Mouse (Mus musculus): ENCODE measurements around the gene Gatad2a. TPM values are rescaled to one million over a fixed set of nuclear protein-coding genes. Genes with fewer than 3 reads are reported as not detected.
"Not testable (repeated sequence)": the region's sequence is repeated elsewhere in the genome, so short reads cannot be mapped to it uniquely, and the experiment has no call there.

The Gatad2a gene
- total and polyA plus RNA-seq, 2 experiments, result 11.2 to 35.0 TPM

- Histone ChIP-seq H3K27me3 (ENCODE audit: control insufficient read depth, insufficient read depth, low read length) (no peaks in the 10 kb centered on the region), H3K36me3 (ENCODE audit: control insufficient read depth, insufficient read depth, low read length) (no peaks in the 10 kb centered on the region), H3K27ac (replicated peaks; ENCODE audit: insufficient read depth, low read depth, low read length) (no peak overlapping the region), H3K9ac (ENCODE audit: low read depth, low read length) (no peak overlapping the region), H3K4me1 (ENCODE audit: control insufficient read depth, insufficient read depth, low read length) (peaks cover 33% of the 10 kb centered on the region), H3K4me3 (ENCODE audit: insufficient read depth, low read depth, low read length) (no peak overlapping the region), H3K79me2 (ENCODE audit: control insufficient read depth, insufficient read depth, low read length) (peaks cover 50% of the 10 kb centered on the region)
- 77% methylated on average over 2 of the region's 2 CpGs for WGBS
- no peak for TF ChIP-seq POLR2A (IDR thresholded peaks at IDR 0.05; ENCODE audit: extremely low read depth, insufficient read depth, low read length)
- no peak for TF ChIP-seq CTCF (IDR thresholded peaks at IDR 0.05; ENCODE audit: low read depth, low read length)
- no peak for DNase-seq (ENCODE audit: extremely low read depth, low read depth, low spot score)
These were observed 39.5 kb downstream of the Gatad2a start for GRCm38 (mm10) chr8:69956651-69957050.

- no peaks in the 10 kb centered on the region for H3K27me3 ChIP-seq (ENCODE audit: control insufficient read depth, insufficient read depth, low read length)
- 15% methylated on average over 1 of the region's 1 CpGs for WGBS
- no peak overlapping the region for H3K4me3 ChIP-seq (ENCODE audit: insufficient read depth, low read depth, low read length)
- peaks cover 45% of the 10 kb centered on the region for H3K4me1 ChIP-seq (ENCODE audit: control insufficient read depth, insufficient read depth, low read length)
- no peak overlapping the region for H3K27ac ChIP-seq (replicated peaks; ENCODE audit: insufficient read depth, low read depth, low read length)
- H3K79me2 ChIP-seq (ENCODE audit: control insufficient read depth, insufficient read depth, low read length), result peaks cover 43% of the 10 kb centered on the region
- TF ChIP-seq POLR2A (IDR thresholded peaks at IDR 0.05; ENCODE audit: extremely low read depth, insufficient read depth, low read length) (no peak), CTCF (IDR thresholded peaks at IDR 0.05; ENCODE audit: low read depth, low read length) (no peak)
- H3K9ac ChIP-seq (ENCODE audit: low read depth, low read length), result no peak overlapping the region
- DNase-seq (ENCODE audit: extremely low read depth, low read depth, low spot score), result peak; percentile 67
- peaks cover under 1% of the 10 kb centered on the region; the same call in 1 of the 2 replicates for H3K36me3 ChIP-seq (ENCODE audit: control insufficient read depth, insufficient read depth, low read length)
These were observed 41.5 kb downstream of the Gatad2a start for GRCm38 (mm10) chr8:69954642-69955041.

- H3K27ac ChIP-seq (replicated peaks; ENCODE audit: insufficient read depth, low read depth, low read length), result no peak overlapping the region
- TF ChIP-seq CTCF (IDR thresholded peaks at IDR 0.05; ENCODE audit: low read depth, low read length) (no peak), POLR2A (IDR thresholded peaks at IDR 0.05; ENCODE audit: extremely low read depth, insufficient read depth, low read length) (no peak)
- no peak overlapping the region for H3K4me3 ChIP-seq (ENCODE audit: insufficient read depth, low read depth, low read length)
- H3K79me2 ChIP-seq (ENCODE audit: control insufficient read depth, insufficient read depth, low read length), result peaks cover 43% of the 10 kb centered on the region
- no peaks in the 10 kb centered on the region for H3K27me3 ChIP-seq (ENCODE audit: control insufficient read depth, insufficient read depth, low read length)
- peaks cover 3% of the 10 kb centered on the region for H3K36me3 ChIP-seq (ENCODE audit: control insufficient read depth, insufficient read depth, low read length)
- H3K4me1 ChIP-seq (ENCODE audit: control insufficient read depth, insufficient read depth, low read length), result peaks cover 43% of the 10 kb centered on the region
- DNase-seq (ENCODE audit: extremely low read depth, low read depth, low spot score), result peak; percentile 42
- no peak overlapping the region for H3K9ac ChIP-seq (ENCODE audit: low read depth, low read length)
- WGBS, result 42% methylated on average over 4 of the region's 4 CpGs
These were observed 42.0 kb downstream of the Gatad2a start for GRCm38 (mm10) chr8:69954213-69954612.

- Histone ChIP-seq H3K27ac (replicated peaks; ENCODE audit: insufficient read depth, low read depth, low read length) (peak overlapping the region; percentile 98), H3K79me2 (ENCODE audit: control insufficient read depth, insufficient read depth, low read length) (peaks cover 30% of the 10 kb centered on the region), H3K4me3 (ENCODE audit: insufficient read depth, low read depth, low read length) (no peak overlapping the region), H3K4me1 (ENCODE audit: control insufficient read depth, insufficient read depth, low read length) (peaks cover 26% of the 10 kb centered on the region), H3K36me3 (ENCODE audit: control insufficient read depth, insufficient read depth, low read length) (peaks cover 5% of the 10 kb centered on the region), H3K27me3 (ENCODE audit: control insufficient read depth, insufficient read depth, low read length) (no peaks in the 10 kb centered on the region), H3K9ac (ENCODE audit: low read depth, low read length) (no peak overlapping the region; the same call in 1 of the 2 replicates)
- TF ChIP-seq POLR2A (IDR thresholded peaks at IDR 0.05; ENCODE audit: extremely low read depth, insufficient read depth, low read length) (no peak), CTCF (IDR thresholded peaks at IDR 0.05; ENCODE audit: low read depth, low read length) (no peak)
- peak; percentile 82 for DNase-seq (ENCODE audit: extremely low read depth, low read depth, low spot score)
- WGBS, result 31% methylated on average over 2 of the region's 2 CpGs
These were observed 45.9 kb downstream of the Gatad2a start for GRCm38 (mm10) chr8:69950300-69950699.

- not testable (repeated sequence) for H3K36me3 ChIP-seq (ENCODE audit: control insufficient read depth, insufficient read depth, low read length); DNase-seq (ENCODE audit: extremely low read depth, low read depth, low spot score); H3K27ac ChIP-seq (replicated peaks; ENCODE audit: insufficient read depth, low read depth, low read length); H3K27me3 ChIP-seq (ENCODE audit: control insufficient read depth, insufficient read depth, low read length); H3K4me3 ChIP-seq (ENCODE audit: insufficient read depth, low read depth, low read length); H3K9ac ChIP-seq (ENCODE audit: low read depth, low read length)
- WGBS, result 75% methylated on average over 3 of the region's 3 CpGs
- H3K79me2 ChIP-seq (ENCODE audit: control insufficient read depth, insufficient read depth, low read length), result peaks cover 55% of the 10 kb centered on the region
- peaks cover 14% of the 10 kb centered on the region for H3K4me1 ChIP-seq (ENCODE audit: control insufficient read depth, insufficient read depth, low read length)
These were observed 53.7 kb downstream of the Gatad2a start for GRCm38 (mm10) chr8:69942495-69942894.

- Histone ChIP-seq H3K79me2 (ENCODE audit: control insufficient read depth, insufficient read depth, low read length) (peaks cover 54% of the 10 kb centered on the region), H3K9ac (ENCODE audit: low read depth, low read length) (no peak overlapping the region)
- WGBS, result 85% methylated on average over 2 of the region's 2 CpGs
These were observed 55.8 kb downstream of the Gatad2a start for GRCm38 (mm10) chr8:69940386-69940785.

More at GRCm38 (mm10) chr8:69940386-69940785, 55.8 kb downstream of the Gatad2a start:
- no peak overlapping the region for H3K27ac ChIP-seq (replicated peaks; ENCODE audit: insufficient read depth, low read depth, low read length)
- H3K4me3 ChIP-seq (ENCODE audit: insufficient read depth, low read depth, low read length), result no peak overlapping the region
- no peak for TF ChIP-seq POLR2A (IDR thresholded peaks at IDR 0.05; ENCODE audit: extremely low read depth, insufficient read depth, low read length)
- no peak for TF ChIP-seq CTCF (IDR thresholded peaks at IDR 0.05; ENCODE audit: low read depth, low read length)
- no peaks in the 10 kb centered on the region for H3K36me3 ChIP-seq (ENCODE audit: control insufficient read depth, insufficient read depth, low read length)
- H3K4me1 ChIP-seq (ENCODE audit: control insufficient read depth, insufficient read depth, low read length), result peaks cover 17% of the 10 kb centered on the region
- DNase-seq (ENCODE audit: extremely low read depth, low read depth, low spot score), result no peak
- H3K27me3 ChIP-seq (ENCODE audit: control insufficient read depth, insufficient read depth, low read length), result no peaks in the 10 kb centered on the region
